Comparison of ENCODE assay signal across 24 mouse cellular contexts in the genomic region with DNA sequence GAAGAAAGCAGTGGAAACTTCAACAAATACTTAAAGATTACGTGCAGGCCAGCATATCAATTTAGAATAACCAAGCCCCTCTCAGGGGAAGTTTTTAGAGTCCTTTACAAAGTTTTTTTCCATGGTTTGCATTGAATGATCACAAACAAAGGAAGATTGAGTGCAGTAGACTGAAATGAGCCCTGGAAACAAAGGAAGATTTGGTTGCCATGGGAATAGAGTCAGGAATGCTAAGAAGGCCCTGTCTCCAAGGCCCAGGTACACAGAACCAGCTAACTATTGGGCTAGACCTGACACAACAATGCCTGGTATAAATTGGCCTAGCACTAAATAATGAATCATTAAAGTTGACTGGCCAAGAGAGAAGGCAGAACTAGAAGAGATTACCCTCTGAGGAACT. TPM values are rescaled to one million over a fixed set of nuclear protein-coding genes. Genes with fewer than 3 reads are reported as not detected.
DNase-seq lines count a peak whose midpoint lies in the region; ATAC-seq lines count a peak whose summit lies in the region.
"Had no signal": no experiment of that assay in that cellular context is flagged by ENCODE, and none has a peak within 500 bp of the region (broad histone marks: within the 10 kb centered on the region; RNA-seq: fewer than 3 reads in every experiment).

No protein-coding gene starts in this region.

- no peak overlapping the region for H3K4me2 ChIP-seq in forebrain, embryonic 15.5 days (replicated peaks)
- no peak overlapping the region for H3K4me2 ChIP-seq in midbrain, embryonic 12.5 days (replicated peaks)
- H3K4me2 ChIP-seq in midbrain, embryonic 14.5 days (ENCODE audit: low read length): no peak overlapping the region
- no peak overlapping the region for H3K4me2 ChIP-seq in forebrain, embryonic 13.5 days
- H3K4me2 ChIP-seq: heart, embryonic 12.5 days; hindbrain, embryonic 15.5 days; limb, embryonic 15.5 days; liver, embryonic 15.5 days had no signal

- peak overlapping the region; percentile 82 for H3K27ac ChIP-seq in forebrain, embryonic 10.5 days
- no peak overlapping the region for H3K27ac ChIP-seq in forebrain, embryonic 15.5 days (replicated peaks)
- no peak overlapping the region for H3K27ac ChIP-seq in midbrain, embryonic 12.5 days (replicated peaks)
- no peak overlapping the region for H3K27ac ChIP-seq in midbrain, embryonic 14.5 days (replicated peaks; ENCODE audit: low read depth, low read length)
- no peak overlapping the region for H3K27ac ChIP-seq in forebrain, embryonic 13.5 days
- H3K27ac ChIP-seq: gastrocnemius, adult 2 months; hindbrain, embryonic 15.5 days; layer of hippocampus, adult 2 months; limb, embryonic 15.5 days; liver, embryonic 15.5 days; macrophage; stomach, postnatal 0 days had no signal

- 31% methylated on average over 1 of the region's 1 CpGs for WGBS in forebrain, embryonic 10.5 days
- 3% methylated on average over 1 of the region's 1 CpGs for WGBS in forebrain, embryonic 15.5 days
- WGBS in midbrain, embryonic 12.5 days: 9% methylated on average over 1 of the region's 1 CpGs
- WGBS in midbrain, embryonic 14.5 days: 11% methylated on average over 1 of the region's 1 CpGs
- WGBS in forebrain, embryonic 13.5 days: 6% methylated on average over 1 of the region's 1 CpGs

- intact Hi-C loops in heart, postnatal 14 days (cut with DNase I): no loop called here

- H3K4me3 ChIP-seq in forebrain, embryonic 10.5 days: no peak overlapping the region
- no peak overlapping the region for H3K4me3 ChIP-seq in forebrain, embryonic 15.5 days
- H3K4me3 ChIP-seq in midbrain, embryonic 12.5 days: no peak overlapping the region
- H3K4me3 ChIP-seq in midbrain, embryonic 14.5 days (replicated peaks; ENCODE audit: low read depth, low read length): no peak overlapping the region
- H3K4me3 ChIP-seq in forebrain, embryonic 13.5 days: no peak overlapping the region
- H3K4me3 ChIP-seq: gastrocnemius, adult 2 months; heart, embryonic 12.5 days; hindbrain, embryonic 15.5 days; layer of hippocampus, adult 2 months; limb, embryonic 15.5 days; liver, embryonic 15.5 days had no signal

- no peaks in the 10 kb centered on the region for H3K27me3 ChIP-seq in forebrain, embryonic 10.5 days (ENCODE audit: poor library complexity, severe bottlenecking)
- H3K27me3 ChIP-seq in forebrain, embryonic 15.5 days: no peaks in the 10 kb centered on the region
- no peaks in the 10 kb centered on the region for H3K27me3 ChIP-seq in midbrain, embryonic 12.5 days
- H3K27me3 ChIP-seq in midbrain, embryonic 14.5 days (ENCODE audit: control insufficient read depth, insufficient read depth, low read length): no peaks in the 10 kb centered on the region
- H3K27me3 ChIP-seq in forebrain, embryonic 13.5 days: no peaks in the 10 kb centered on the region
- H3K27me3 ChIP-seq: heart, embryonic 12.5 days; hindbrain, embryonic 15.5 days; limb, embryonic 15.5 days; liver, embryonic 15.5 days had no signal

- ATAC-seq in forebrain, embryonic 15.5 days (replicated peaks): no peak
- ATAC-seq in midbrain, embryonic 12.5 days (ENCODE audit: low FRiP score, low read depth): peak; percentile 71
- ATAC-seq in midbrain, embryonic 14.5 days (ENCODE audit: low FRiP score, low TSS enrichment): no peak
- ATAC-seq in forebrain, embryonic 13.5 days: peak; percentile 75; the same call in 1 of the 2 replicates
- ATAC-seq: CD4-positive, CD25-positive, alpha-beta regulatory T cell, adult 4 months had no signal

- DNase-seq in forebrain, embryonic 10.5 days (ENCODE audit: extremely low spot score, low spot score): peak; percentile 41
- no peak for DNase-seq in midbrain, embryonic 14.5 days
- DNase-seq in ZHBTc4 (ENCODE audit: low read depth, low spot score): peak; percentile 23
- DNase-seq in heart, postnatal 14 days: no peak
- no peak for DNase-seq in gastrocnemius, postnatal 4 days (ENCODE audit: low spot score in 2 of 2)
- DNase-seq: cerebellum, adult 8-10 months; gastrocnemius, adult 2 months; kidney, adult 2 months; kidney, postnatal 14 days; layer of hippocampus, postnatal 36 days; thymus, postnatal 14 days had no signal

- no peaks in the 10 kb centered on the region for H3K36me3 ChIP-seq in forebrain, embryonic 10.5 days (replicated peaks)
- H3K36me3 ChIP-seq in forebrain, embryonic 15.5 days: no peaks in the 10 kb centered on the region
- H3K36me3 ChIP-seq in midbrain, embryonic 12.5 days: no peaks in the 10 kb centered on the region
- no peaks in the 10 kb centered on the region for H3K36me3 ChIP-seq in midbrain, embryonic 14.5 days (ENCODE audit: control insufficient read depth, insufficient read depth, low read length)
- H3K36me3 ChIP-seq in forebrain, embryonic 13.5 days (ENCODE audit: poor library complexity, severe bottlenecking): no peaks in the 10 kb centered on the region
- H3K36me3 ChIP-seq: G1E; heart, embryonic 12.5 days; hindbrain, embryonic 15.5 days; limb, embryonic 15.5 days; liver, embryonic 15.5 days had no signal

- no peaks in the 10 kb centered on the region for H3K9me3 ChIP-seq in forebrain, embryonic 10.5 days
- H3K9me3 ChIP-seq in forebrain, embryonic 15.5 days: no peaks in the 10 kb centered on the region
- no peaks in the 10 kb centered on the region for H3K9me3 ChIP-seq in midbrain, embryonic 12.5 days
- H3K9me3 ChIP-seq in midbrain, embryonic 14.5 days (ENCODE audit: control insufficient read depth, low read length): no peaks in the 10 kb centered on the region
- H3K9me3 ChIP-seq in forebrain, embryonic 13.5 days (replicated peaks): no peaks in the 10 kb centered on the region
- H3K9me3 ChIP-seq: G1E; heart, embryonic 12.5 days; hindbrain, embryonic 15.5 days; limb, embryonic 15.5 days; liver, embryonic 15.5 days had no signal

- H3K4me1 ChIP-seq in forebrain, embryonic 10.5 days: peaks cover 38% of the 10 kb centered on the region
- H3K4me1 ChIP-seq in forebrain, embryonic 15.5 days: no peaks in the 10 kb centered on the region
- peaks cover 12% of the 10 kb centered on the region; the same call in 1 of the 2 replicates for H3K4me1 ChIP-seq in midbrain, embryonic 12.5 days
- H3K4me1 ChIP-seq in midbrain, embryonic 14.5 days (ENCODE audit: control insufficient read depth, insufficient read depth, low read length): no peaks in the 10 kb centered on the region
- H3K4me1 ChIP-seq in forebrain, embryonic 13.5 days: peaks cover 12% of the 10 kb centered on the region
- H3K4me1 ChIP-seq: heart, embryonic 12.5 days; hindbrain, embryonic 15.5 days; limb, embryonic 15.5 days; liver, embryonic 15.5 days had no signal

- H3K9ac ChIP-seq in forebrain, embryonic 15.5 days (replicated peaks): no peak overlapping the region
- no peak overlapping the region for H3K9ac ChIP-seq in midbrain, embryonic 12.5 days (replicated peaks)
- H3K9ac ChIP-seq in midbrain, embryonic 14.5 days (replicated peaks; ENCODE audit: low read length): no peak overlapping the region
- H3K9ac ChIP-seq in forebrain, embryonic 13.5 days: no peak overlapping the region
- H3K9ac ChIP-seq: heart, embryonic 12.5 days; hindbrain, embryonic 15.5 days; limb, embryonic 15.5 days; liver, embryonic 15.5 days had no signal

RNA-seq across cellular contexts. Expression of gene Nectin3, which starts 49.9 kb away (rescaled TPM):
- 30.6 and 36.8 TPM in 2 replicates for polyA plus RNA-seq in forebrain, embryonic 10.5 days (2016; fragmentation: Nextera tagmentation; extraction: Ambion mirVana)
- polyA plus RNA-seq in forebrain, embryonic 15.5 days (2015; fragmentation: Nextera tagmentation; extraction: Ambion mirVana): 27.5 and 31.7 TPM in 2 replicates
- polyA plus RNA-seq in midbrain, embryonic 12.5 days (2016; fragmentation: Nextera tagmentation; extraction: Ambion mirVana): 51.0 and 66.5 TPM in 2 replicates
- 35.9 and 41.3 TPM in 2 replicates for polyA plus RNA-seq in midbrain, embryonic 14.5 days (2014; fragmentation: Nextera tagmentation; extraction: Ambion mirVana)
- 16.4 and 17.4 TPM in 2 replicates for polyA plus RNA-seq in forebrain, embryonic 13.5 days (2015; fragmentation: Nextera tagmentation; extraction: Ambion mirVana)
- 10 to 100 TPM; 13.7 TPM for total RNA-seq in heart, postnatal 14 days (2021)
- total RNA-seq in gastrocnemius, postnatal 4 days (2021): 10 to 100 TPM; 34.6 to 35.6 TPM
- total RNA-seq: monocyte, adult 5-6 weeks had no signal
- polyA plus RNA-seq: CD4-positive, CD25-positive, alpha-beta regulatory T cell, adult 4 months; G1E; macrophage had no signal

Comparison
In these comparisons a context has a peak if more than half of its experiments do, and no peak if none do; other contexts are left out.
1. ATAC-seq: peak in midbrain, embryonic 12.5 days (single experiment) and forebrain, embryonic 13.5 days (single experiment); none in forebrain, embryonic 15.5 days (single experiment) and midbrain, embryonic 14.5 days (single experiment).
2. DNase-seq: peak in forebrain, embryonic 10.5 days (single experiment) and ZHBTc4 (single experiment); none in midbrain, embryonic 14.5 days (single experiment), heart, postnatal 14 days (0 of 2) and gastrocnemius, postnatal 4 days (0 of 2).